Mouse (Mus musculus) embryonic fibroblast, embryonic 13.5 days (primary cell): ENCODE data around the gene Timp3. TPM values are rescaled to one million over a fixed set of nuclear protein-coding genes. Genes with fewer than 3 reads are reported as not detected.

Experiments used
- H3K27ac ChIP-seq: 2 replicates; pipeline ENCODE4 v1.5.1; 2012; ENCODE audit warnings: low read length, control low read depth, inconsistent platforms; ENCODE audit not compliant: insufficient read depth
- H3K4me1 ChIP-seq: 2 replicates; pipeline ENCODE4 v1.6.1; 2011; ENCODE audit warnings: low read length; ENCODE audit not compliant: control insufficient read depth, insufficient read depth
- H3K4me3 ChIP-seq: 2 replicates; pipeline ENCODE4 v1.5.1; 2011; ENCODE audit warnings: mild to moderate bottlenecking, control low read depth, low read length; ENCODE audit not compliant: insufficient read depth
- CTCF ChIP-seq: IDR thresholded peaks from 2 replicates; pipeline ENCODE4 v1.5.1; 2011; ENCODE audit warnings: mild to moderate bottlenecking, control low read depth, low read length, moderate library complexity, borderline replicate concordance; ENCODE audit not compliant: insufficient read depth
- POLR2A ChIP-seq: IDR thresholded peaks from 2 replicates; pipeline ENCODE4 v1.6.1; 2011; ENCODE audit warnings: low read depth, mild to moderate bottlenecking, control low read depth, low read length, moderate library complexity
- polyA plus RNA-seq: library from polyadenylated mRNA; stranded (reverse); fragments of >200 nt; gene quantifications from 2 replicates; pipeline ENCODE4 v1.2.4, GENCODE M21; 2011; ENCODE audit warnings: low read depth; ENCODE audit not compliant: missing spikeins, insufficient read length

Gene Timp3
- polyA plus RNA-seq, 1 experiment = 704 TPM

DNA sequence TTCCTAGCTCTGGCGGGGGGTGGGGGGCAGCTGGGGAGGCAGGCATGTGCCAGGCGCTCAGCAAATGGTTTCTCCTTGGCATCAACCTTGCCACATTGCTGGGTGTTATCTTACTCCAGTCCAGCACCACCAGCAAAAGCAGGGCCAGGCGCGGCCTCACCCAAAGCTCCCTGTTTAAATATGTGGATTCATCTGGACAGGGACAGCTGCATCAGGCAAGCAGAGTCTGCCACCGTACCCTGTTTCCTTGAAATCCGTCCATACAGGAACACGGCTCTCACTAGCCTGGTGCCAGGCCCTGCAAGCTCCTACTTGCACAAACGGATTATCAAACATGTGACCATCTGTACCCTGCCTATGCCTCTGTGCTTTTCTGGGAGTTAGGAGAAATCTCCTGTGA lies 21.0 kb downstream of the Timp3 start:
- Histone ChIP-seq H3K4me3 (no peak overlapping the region), H3K4me1 (no peaks in the 10 kb centered on the region; the same call in 1 of the 2 replicates), H3K27ac (no peak overlapping the region)
- TF ChIP-seq POLR2A = no peak
- TF ChIP-seq CTCF = no peak

DNA sequence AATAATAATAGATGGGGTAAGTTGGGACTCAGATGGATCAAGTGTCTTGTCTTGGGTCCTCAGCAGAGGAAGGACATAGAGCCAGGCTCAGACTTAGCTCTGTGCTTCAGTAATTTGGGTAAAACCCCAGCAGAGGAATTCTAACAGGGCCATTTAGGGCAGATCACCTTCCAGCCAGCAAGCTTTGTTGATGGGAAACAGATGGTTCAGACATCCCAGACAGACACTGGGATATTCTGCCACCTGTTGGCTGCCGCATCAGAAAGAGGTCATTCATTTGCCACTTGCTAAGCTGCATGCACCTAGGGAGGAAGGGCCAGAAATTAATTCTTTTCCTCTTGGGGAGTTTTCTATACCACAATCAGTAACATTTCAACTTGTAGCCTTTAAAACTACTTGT lies 21.8 kb downstream of the Timp3 start:
- no peak overlapping the region for H3K27ac ChIP-seq
- TF ChIP-seq POLR2A (no peak), CTCF (no peak)
- H3K4me1 ChIP-seq = no peaks in the 10 kb centered on the region; the same call in 1 of the 2 replicates
- no peak overlapping the region for H3K4me3 ChIP-seq

DNA sequence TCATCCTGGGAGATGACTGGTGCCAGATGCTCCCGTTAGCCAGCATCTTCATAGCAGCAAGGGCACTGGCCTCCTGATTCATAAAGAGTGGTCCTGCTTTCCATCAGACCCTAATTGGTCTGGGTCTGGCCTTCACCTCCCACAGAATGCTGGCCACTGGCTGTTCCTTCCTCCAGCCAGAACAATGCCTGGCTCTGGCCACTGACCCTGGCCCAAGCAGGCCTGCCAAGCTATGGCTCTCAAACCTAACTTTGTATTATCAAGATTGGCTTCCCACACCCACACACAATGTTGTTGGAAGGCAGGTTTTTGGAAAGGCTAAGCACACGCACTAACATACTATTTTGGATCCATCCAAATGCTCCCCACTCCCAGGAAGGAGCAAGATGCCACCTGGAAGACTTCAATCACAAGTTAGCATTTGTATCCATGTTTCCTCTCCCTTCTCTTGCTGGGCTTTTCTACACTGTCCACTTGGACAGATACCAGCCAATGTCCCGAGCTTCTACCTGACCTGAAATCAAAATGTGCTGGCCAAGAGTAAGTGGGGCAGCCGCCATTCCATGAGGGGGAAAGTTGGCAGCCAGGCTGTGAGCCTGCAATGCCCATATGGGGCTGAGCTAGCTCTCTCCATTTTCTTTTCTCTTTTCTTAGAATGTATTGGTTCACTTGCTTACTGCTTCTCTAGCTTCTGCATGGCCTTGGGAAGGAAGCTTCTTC lies 23.3 kb downstream of the Timp3 start:
- Histone ChIP-seq H3K4me1 (peaks cover 6% of the 10 kb centered on the region), H3K27ac (no peak overlapping the region), H3K4me3 (no peak overlapping the region)
- TF ChIP-seq POLR2A = no peak
- no peak for TF ChIP-seq CTCF

DNA sequence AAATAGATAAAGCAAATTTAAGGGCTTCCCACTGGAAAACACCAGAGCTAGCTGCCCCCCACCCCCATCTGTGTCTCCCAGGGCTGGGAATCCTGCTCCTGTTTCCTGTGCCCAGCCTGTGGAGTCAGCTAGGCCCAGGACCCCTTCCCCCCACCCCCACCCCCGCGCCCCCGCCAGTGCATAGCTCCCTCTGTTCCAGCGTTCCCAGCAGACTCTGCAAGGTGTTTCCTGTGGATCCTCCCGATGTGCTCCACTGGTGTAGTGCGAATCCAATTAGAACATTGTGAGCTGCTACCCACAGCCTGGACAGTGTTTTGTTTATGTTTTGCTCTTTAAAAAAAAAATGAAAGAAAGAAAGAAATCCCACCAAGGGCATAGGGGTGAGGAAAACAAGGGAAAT lies 25.1 kb downstream of the Timp3 start:
- Histone ChIP-seq H3K4me1 (peaks cover 11% of the 10 kb centered on the region), H3K27ac (no peak overlapping the region), H3K4me3 (no peak overlapping the region)
- TF ChIP-seq CTCF (no peak), POLR2A (no peak)

DNA sequence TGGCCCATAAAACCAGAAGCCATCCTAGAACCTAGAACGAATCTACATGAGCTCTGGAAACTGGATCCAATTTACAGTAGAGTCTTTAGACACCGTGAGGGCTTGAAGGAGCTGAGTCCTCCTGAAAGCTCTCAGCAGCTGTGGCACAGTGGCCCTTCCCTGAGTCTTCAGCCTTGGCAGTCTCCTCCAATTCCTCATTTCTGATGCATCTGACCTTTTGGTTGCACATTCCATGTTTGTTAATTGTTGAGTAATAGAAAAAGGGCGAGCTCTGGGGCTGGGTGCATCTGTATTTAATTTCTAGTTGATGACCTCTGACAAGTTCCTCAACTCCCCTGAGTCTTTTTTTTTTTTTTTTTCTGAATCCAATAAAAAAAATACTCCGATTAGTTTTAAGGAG lies 28.0 kb downstream of the Timp3 start:
- Histone ChIP-seq H3K27ac (peak overlapping the region; percentile 81), H3K4me1 (peaks cover 28% of the 10 kb centered on the region), H3K4me3 (no peak overlapping the region)
- TF ChIP-seq POLR2A = no peak
- no peak for TF ChIP-seq CTCF

DNA sequence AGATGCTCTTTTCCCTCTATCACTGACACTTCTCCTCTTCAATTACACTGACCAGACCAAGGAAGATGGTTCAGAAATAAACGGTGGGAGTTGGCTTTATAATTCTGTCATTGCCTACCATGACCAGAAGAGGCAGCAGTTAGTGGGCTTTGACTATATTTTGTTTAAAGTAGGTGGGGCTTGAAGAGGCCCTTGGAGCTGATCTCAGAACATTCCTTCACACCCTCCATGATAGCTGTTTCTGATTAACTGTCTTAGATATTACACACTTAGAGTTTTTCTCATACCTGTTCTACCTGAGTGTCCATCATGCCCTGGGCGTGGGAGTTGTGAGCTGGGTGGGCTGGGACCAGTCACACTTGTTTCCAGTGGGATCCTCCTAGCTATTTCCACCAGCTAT lies 28.5 kb downstream of the Timp3 start:
- TF ChIP-seq POLR2A = no peak
- no peak for TF ChIP-seq CTCF
- Histone ChIP-seq H3K27ac (peak overlapping the region; percentile 45), H3K4me1 (peaks cover 28% of the 10 kb centered on the region), H3K4me3 (no peak overlapping the region)

DNA sequence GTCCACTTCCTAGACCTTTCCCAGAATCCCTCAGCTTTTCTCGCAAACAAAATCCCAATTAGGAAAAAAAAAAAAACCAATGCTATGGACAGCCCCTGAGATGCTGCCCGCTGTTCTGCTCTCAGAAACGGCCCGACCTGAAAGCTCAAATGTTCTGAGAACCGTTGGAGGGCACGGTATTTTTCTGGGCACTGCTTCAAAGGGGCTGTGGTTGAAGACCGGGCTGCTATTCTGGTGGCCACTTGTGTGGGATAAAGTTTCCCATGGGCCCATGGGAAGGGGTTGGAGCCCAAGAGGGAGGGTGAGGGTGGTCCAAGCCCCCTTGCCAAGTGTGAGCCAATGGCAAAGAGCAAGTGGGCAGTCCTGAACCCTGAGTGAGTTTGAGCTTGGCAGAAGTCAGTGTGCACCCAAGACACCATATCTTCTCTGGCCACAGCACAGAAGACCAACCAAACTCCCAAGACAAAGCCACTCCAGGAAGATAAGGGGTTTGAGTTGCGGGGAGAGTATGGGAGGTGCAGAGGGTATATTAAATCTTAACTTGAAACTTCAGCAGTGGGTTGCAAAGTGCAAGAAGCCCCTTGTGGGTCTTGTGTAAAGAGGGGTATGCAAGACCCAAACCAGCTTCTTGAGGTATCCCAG lies 29.2 kb downstream of the Timp3 start:
- Histone ChIP-seq H3K27ac (no peak overlapping the region), H3K4me1 (peaks cover 29% of the 10 kb centered on the region), H3K4me3 (no peak overlapping the region)
- TF ChIP-seq POLR2A (no peak), CTCF (no peak)

DNA sequence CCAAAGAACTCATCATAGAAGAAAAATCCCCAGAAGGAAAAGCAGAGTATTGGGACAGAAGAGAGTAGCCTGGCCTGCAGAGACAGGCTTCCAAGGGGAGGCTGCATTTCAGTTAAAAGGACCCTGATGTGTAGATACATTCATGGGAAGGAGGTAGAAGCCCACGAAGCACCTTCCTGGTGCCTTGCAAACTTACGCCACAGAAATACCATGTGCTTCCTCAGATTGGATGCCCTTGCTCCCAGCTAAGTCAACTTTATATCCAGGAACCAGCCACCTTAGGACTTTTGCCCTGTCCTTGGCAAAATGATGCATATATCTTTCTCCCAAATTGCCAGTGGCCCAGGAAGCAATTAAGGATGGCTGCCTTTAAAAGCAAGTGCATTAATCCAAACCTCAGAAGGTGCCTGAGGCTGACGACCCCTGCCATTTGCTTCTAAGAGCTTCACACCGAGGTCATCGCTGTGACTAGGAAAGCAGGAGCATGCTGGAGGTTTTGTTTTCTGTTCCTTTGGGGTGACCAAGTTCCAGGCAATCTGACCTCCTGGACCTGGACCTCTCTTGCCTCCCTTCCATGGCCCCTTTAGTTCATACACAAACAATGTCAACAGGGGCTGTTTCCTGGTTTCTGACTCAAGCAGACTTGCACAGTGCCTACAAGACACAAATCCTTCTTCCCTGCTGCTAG lies 31.0 kb downstream of the Timp3 start:
- H3K27ac ChIP-seq = peak overlapping the region; percentile 63
- TF ChIP-seq CTCF (no peak), POLR2A (no peak)
- H3K4me1 ChIP-seq = peaks cover 32% of the 10 kb centered on the region
- no peak overlapping the region for H3K4me3 ChIP-seq

DNA sequence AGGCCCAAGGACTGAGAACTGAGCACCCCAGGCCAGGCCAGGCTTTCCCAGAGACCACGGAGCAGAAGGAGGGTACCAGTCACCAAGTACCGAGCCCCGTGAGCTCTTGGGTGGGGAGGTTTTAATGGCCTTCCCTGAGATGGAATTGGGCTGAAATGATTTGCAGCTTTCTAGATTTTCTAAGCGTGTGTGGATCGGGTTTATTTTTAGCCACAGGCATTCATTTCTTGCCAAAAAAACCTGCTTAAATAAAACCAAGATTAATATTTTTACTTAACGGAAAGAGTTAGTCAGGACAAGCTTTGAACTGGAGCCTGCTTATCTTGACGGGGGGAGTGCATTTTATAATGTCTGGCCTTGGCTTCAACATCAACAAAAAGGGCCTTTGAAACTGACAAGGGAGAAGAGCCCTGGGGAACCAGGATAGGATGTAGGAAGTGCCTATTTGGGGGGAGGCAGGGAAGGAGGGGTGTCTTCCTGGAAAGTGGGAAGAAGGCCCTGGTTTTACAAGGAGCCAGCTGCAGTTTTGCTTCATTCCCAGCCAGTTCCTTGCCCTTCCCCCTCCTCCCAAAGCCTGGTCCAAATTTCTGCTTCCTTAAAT lies 31.6 kb downstream of the Timp3 start:
- Histone ChIP-seq H3K4me3 (no peak overlapping the region), H3K4me1 (peaks cover 35% of the 10 kb centered on the region), H3K27ac (peak overlapping the region; percentile 90)
- no peak for TF ChIP-seq POLR2A
- no peak for TF ChIP-seq CTCF
